Mouse (Mus musculus): ENCODE measurements around the gene Lyrm1. TPM values are rescaled to one million over a fixed set of nuclear protein-coding genes. Genes with fewer than 3 reads are reported as not detected.

The Lyrm1 gene
- total and polyA plus RNA-seq, 2 experiments from 2014 or later: 22.3 to 25.6 TPM

DNA sequence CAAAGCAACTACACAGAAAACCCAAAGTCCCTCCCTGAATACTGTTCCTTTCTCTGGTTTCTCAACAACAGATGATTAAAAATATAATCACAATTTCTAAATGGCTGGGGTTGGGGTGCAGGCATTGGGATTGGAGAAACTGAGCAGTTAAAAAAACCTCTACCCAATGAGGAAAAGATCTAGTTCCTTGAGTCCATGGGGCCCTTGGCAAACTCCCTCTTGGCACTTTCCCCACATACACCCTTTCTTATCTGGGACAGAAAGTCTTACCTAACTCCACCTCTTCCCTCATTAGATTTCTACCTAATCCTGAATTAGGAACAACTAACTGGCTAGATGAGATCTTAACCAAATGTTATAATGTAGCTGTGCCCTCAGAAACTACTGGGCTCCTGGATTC is 40.6 kb upstream of the Lyrm1 start:
- Histone ChIP-seq H3K27ac (ENCODE audit: low read depth, low read length) (no peak overlapping the region), H3K4me3 (ENCODE audit: low read depth, low read length) (no peak overlapping the region), H3K9ac (no peak overlapping the region), H3K9me3 (ENCODE audit: low read length) (no peaks in the 10 kb centered on the region), H3K4me1 (ENCODE audit: insufficient read depth) (no peaks in the 10 kb centered on the region), H3K4me2 (ENCODE audit: low read depth) (no peak overlapping the region), H3K36me3 (ENCODE audit: insufficient read depth) (peaks cover 8% of the 10 kb centered on the region; the same call in 1 of the 2 replicates), H3K27me3 (ENCODE audit: insufficient read depth, low read length) (no peaks in the 10 kb centered on the region)
- no peak for TF ChIP-seq CTCF (IDR thresholded peaks at IDR 0.05; ENCODE audit: low read depth)
- DNase-seq (no peak), ATAC-seq (no peak)

DNA sequence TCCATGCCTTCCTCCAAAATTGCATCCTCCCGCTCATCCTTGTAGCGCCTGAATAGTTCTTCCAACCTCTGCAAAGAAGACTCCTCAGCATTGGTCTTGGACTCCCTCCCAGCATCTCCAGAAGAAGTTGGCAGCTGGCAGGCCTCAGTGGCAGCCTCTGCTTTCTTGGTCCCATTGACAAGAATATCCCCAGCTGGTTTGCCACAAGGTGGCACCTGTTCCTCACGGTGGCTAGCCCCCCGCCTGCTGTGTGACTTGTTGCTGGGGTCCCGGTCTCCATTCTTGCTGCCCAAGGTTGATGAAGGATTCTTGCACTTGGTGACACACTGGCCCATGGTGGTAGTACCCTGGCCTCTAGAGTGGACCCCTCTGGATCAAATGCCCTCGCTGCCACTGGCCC is 36.2 kb upstream of the Lyrm1 start:
- no peak overlapping the region for H3K9ac ChIP-seq
- H3K4me1 ChIP-seq (ENCODE audit: insufficient read depth): 0 out of 2 replicates have a peak, but pooled peaks cover 7% of the 10 kb centered on the region
- H3K4me3 ChIP-seq (ENCODE audit: low read depth, low read length): no peak overlapping the region
- H3K4me2 ChIP-seq (ENCODE audit: low read depth): no peak overlapping the region
- no peaks in the 10 kb centered on the region for H3K27me3 ChIP-seq (ENCODE audit: insufficient read depth, low read length)
- 85% methylated on average over 6 of the region's 6 CpGs for WGBS
- 0 out of 2 replicates have a peak, but pooled peaks have one; percentile 33 for TF ChIP-seq CTCF (IDR thresholded peaks at IDR 0.05; ENCODE audit: low read depth)
- ATAC-seq (no peak), DNase-seq (no peak)
- peaks cover 6% of the 10 kb centered on the region; the same call in 1 of the 2 replicates for H3K36me3 ChIP-seq (ENCODE audit: insufficient read depth)
- H3K27ac ChIP-seq (ENCODE audit: low read depth, low read length): no peak overlapping the region
- H3K9me3 ChIP-seq (ENCODE audit: low read length): no peaks in the 10 kb centered on the region

DNA sequence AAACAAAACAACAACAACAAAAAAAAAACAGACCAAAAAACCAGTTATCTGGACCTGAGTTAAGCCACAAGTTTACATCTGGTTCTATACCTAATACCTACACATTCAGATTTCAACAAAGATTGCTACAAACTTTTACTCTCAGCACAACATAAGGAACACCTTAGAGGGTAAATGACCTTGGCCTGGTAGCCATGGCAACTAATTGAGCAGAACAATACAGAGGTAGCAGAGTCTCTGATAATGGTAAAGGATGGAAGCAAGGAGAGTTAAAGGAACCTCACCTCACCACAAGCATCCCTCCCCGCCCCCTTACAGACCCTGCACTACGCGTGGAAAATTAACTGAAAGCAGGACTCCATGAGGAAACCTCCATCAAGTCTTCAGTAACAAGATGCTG is 35.5 kb upstream of the Lyrm1 start:
- WGBS: 83% methylated on average over 3 of the region's 3 CpGs
- Histone ChIP-seq H3K4me1 (ENCODE audit: insufficient read depth) (0 out of 2 replicates have a peak, but pooled peaks cover 7% of the 10 kb centered on the region), H3K9me3 (ENCODE audit: low read length) (no peaks in the 10 kb centered on the region), H3K4me3 (ENCODE audit: low read depth, low read length) (no peak overlapping the region), H3K9ac (no peak overlapping the region), H3K27ac (ENCODE audit: low read depth, low read length) (no peak overlapping the region), H3K27me3 (ENCODE audit: insufficient read depth, low read length) (no peaks in the 10 kb centered on the region), H3K36me3 (ENCODE audit: insufficient read depth) (peaks cover 6% of the 10 kb centered on the region; the same call in 1 of the 2 replicates), H3K4me2 (ENCODE audit: low read depth) (no peak overlapping the region)
- no peak for ATAC-seq
- TF ChIP-seq CTCF (IDR thresholded peaks at IDR 0.05; ENCODE audit: low read depth): no peak
- no peak for DNase-seq

DNA sequence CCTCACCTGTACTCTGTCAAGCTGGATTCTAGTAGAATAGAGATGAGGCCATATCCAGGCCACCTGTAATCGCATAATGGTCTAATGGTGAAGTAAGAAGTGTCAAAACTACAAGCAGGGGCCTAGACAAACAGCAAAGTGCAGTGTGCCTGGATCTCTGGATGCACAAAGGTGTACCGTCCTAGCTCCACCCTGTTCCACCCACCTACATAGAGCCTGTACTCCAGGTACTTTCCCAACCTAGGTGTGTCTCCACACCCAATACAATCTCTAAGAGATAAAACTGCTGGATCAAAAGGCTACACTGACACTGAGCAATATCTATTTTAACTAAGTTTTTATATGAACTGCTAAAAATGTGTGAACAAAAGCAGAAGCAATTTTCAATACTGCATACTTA is 35.1 kb upstream of the Lyrm1 start:
- Histone ChIP-seq H3K9ac (no peak overlapping the region), H3K4me2 (ENCODE audit: low read depth) (no peak overlapping the region), H3K9me3 (ENCODE audit: low read length) (no peaks in the 10 kb centered on the region), H3K4me1 (ENCODE audit: insufficient read depth) (0 out of 2 replicates have a peak, but pooled peaks cover 7% of the 10 kb centered on the region), H3K36me3 (ENCODE audit: insufficient read depth) (peaks cover 6% of the 10 kb centered on the region; the same call in 1 of the 2 replicates), H3K27ac (ENCODE audit: low read depth, low read length) (no peak overlapping the region), H3K27me3 (ENCODE audit: insufficient read depth, low read length) (no peaks in the 10 kb centered on the region), H3K4me3 (ENCODE audit: low read depth, low read length) (no peak overlapping the region)
- 93% methylated on average over 2 of the region's 2 CpGs for WGBS
- ATAC-seq (no peak), DNase-seq (no peak)
- no peak for TF ChIP-seq CTCF (IDR thresholded peaks at IDR 0.05; ENCODE audit: low read depth)

DNA sequence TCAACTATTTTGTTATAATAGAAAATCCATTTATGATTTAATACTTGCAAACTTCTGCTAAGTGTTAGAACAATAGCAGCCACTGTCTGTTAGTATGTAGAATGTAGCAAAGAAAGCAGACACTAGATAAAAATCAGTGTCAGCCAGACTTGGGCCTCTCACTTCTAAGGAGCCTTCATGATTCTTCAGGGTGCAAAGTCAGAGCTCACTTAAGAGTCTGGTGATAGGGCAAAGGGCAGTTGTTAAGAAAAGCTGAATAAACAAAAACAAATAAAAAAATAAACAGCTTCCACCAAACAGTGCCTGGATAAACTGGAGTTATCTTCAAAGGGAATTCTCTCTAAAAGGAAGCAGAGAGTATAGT is 34.7 kb upstream of the Lyrm1 start:
- DNase-seq: no peak
- ATAC-seq: no peak
- Histone ChIP-seq H3K27me3 (ENCODE audit: insufficient read depth, low read length) (no peaks in the 10 kb centered on the region), H3K9me3 (ENCODE audit: low read length) (no peaks in the 10 kb centered on the region), H3K4me2 (ENCODE audit: low read depth) (no peak overlapping the region), H3K27ac (ENCODE audit: low read depth, low read length) (no peak overlapping the region), H3K4me3 (ENCODE audit: low read depth, low read length) (no peak overlapping the region), H3K9ac (no peak overlapping the region), H3K36me3 (ENCODE audit: insufficient read depth) (peaks cover 6% of the 10 kb centered on the region; the same call in 1 of the 2 replicates), H3K4me1 (ENCODE audit: insufficient read depth) (0 out of 2 replicates have a peak, but pooled peaks cover 7% of the 10 kb centered on the region)
- no peak for TF ChIP-seq CTCF (IDR thresholded peaks at IDR 0.05; ENCODE audit: low read depth)

DNA sequence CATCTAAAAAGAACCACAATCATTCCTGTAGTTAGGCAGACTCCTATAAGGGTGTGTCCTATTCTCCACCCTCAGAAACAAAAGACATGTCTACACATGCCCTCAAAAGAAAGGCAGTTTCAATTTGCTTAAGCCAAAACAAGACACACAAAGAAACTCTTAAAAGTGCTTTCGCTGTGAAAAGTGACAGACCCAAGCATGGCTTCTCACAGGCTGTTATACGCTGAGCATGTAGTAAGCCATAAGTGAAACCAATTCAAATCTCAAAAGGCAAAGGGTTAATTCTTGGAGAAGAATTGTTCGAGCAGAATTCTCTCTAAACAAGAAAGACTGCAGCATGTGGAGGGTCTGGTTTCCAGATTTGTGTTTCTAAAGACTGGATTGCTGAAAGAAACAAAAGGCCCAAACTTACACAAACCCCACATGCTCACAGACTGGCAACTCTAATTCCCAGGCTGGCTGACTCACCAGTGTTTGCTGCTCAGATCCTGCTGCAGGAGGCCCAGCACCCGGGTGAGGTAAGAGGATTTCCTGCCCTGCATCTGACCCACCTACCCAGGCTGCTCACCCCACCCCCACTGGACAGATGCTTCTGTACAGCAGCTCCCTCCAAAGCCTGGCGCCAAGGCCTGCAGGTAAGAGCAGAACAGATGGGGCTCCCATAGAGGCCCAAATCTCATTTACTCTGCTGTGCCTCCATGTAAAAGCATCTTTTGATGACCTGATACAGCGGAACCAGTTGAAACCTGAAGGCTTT is 34.1 kb upstream of the Lyrm1 start:
- peak; percentile 86 for ATAC-seq
- H3K9ac ChIP-seq: no peak overlapping the region
- no peaks in the 10 kb centered on the region for H3K9me3 ChIP-seq (ENCODE audit: low read length)
- 0 out of 2 replicates have a peak, but pooled peaks cover 7% of the 10 kb centered on the region for H3K4me1 ChIP-seq (ENCODE audit: insufficient read depth)
- no peaks in the 10 kb centered on the region for H3K27me3 ChIP-seq (ENCODE audit: insufficient read depth, low read length)
- H3K36me3 ChIP-seq (ENCODE audit: insufficient read depth): peaks cover 6% of the 10 kb centered on the region; the same call in 1 of the 2 replicates
- peak; percentile 68 for DNase-seq
- no peak overlapping the region for H3K4me3 ChIP-seq (ENCODE audit: low read depth, low read length)
- no peak overlapping the region for H3K4me2 ChIP-seq (ENCODE audit: low read depth)
- TF ChIP-seq CTCF (IDR thresholded peaks at IDR 0.05; ENCODE audit: low read depth): no peak
- H3K27ac ChIP-seq (ENCODE audit: low read depth, low read length): no peak overlapping the region; the same call in 1 of the 2 replicates
- 15% methylated on average over 6 of the region's 6 CpGs for WGBS

DNA sequence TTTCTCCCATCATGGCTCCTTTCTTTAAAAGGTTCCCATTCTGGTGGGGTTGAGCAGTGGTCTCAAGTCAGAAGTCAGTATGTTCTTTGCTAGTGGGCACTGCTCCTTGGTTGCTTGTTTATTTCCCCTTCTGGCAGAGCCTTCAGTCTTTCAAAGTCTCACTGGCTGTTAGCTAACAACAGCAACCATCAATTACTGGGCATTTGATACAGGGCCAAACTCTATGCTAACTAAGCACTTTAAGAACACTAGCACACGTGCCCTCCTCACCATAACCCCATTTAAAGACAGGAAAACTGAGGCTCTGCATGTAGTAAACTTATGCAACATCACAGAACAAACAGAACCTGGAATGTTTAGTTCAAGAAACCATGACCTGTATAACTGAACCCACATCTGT is 33.5 kb upstream of the Lyrm1 start:
- Histone ChIP-seq H3K4me3 (ENCODE audit: low read depth, low read length) (no peak overlapping the region), H3K4me2 (ENCODE audit: low read depth) (no peak overlapping the region), H3K4me1 (ENCODE audit: insufficient read depth) (0 out of 2 replicates have a peak, but pooled peaks cover 7% of the 10 kb centered on the region), H3K27ac (ENCODE audit: low read depth, low read length) (no peak overlapping the region), H3K9me3 (ENCODE audit: low read length) (no peaks in the 10 kb centered on the region), H3K27me3 (ENCODE audit: insufficient read depth, low read length) (no peaks in the 10 kb centered on the region), H3K36me3 (ENCODE audit: insufficient read depth) (peaks cover 6% of the 10 kb centered on the region; the same call in 1 of the 2 replicates), H3K9ac (no peak overlapping the region)
- 22% methylated on average over 1 of the region's 1 CpGs for WGBS
- peak; percentile 10 for DNase-seq
- peak; percentile 12; the same call in 1 of the 2 replicates for ATAC-seq
- TF ChIP-seq CTCF (IDR thresholded peaks at IDR 0.05; ENCODE audit: low read depth): no peak

All from forebrain, postnatal 0 days (tissue).